Mouse (Mus musculus): ENCODE results near the gene Ktn1.
A peak's percentile ranks its signal among the peaks of the same experiment; 100 is the strongest.

Gene Ktn1

DNA sequence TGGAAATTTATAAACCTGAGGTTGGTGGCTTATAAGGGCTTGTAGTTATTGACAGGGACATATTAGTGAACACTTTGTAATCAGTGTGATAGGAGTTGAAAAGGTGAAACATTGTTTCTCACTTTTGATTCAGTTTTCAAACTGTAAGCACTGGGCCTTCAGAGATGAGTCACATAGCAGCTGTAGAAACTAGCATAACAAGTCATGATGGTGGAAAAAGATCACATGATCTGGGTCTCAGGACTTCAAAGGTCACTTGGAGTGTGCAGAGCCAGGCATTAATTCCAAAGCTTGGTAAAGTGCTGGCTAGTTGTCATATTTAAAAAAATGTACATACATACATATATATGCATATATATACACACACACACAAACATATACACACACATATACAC, 16.2 kb downstream of the Ktn1 start:
- peak; percentile 37 for DNase-seq (ENCODE audit: low read depth, low spot score)

- no peak for DNase-seq (ENCODE audit: low read depth, low spot score)
Observed at GRCm38 (mm10) chr14:47665061-47665778, 17.0 kb downstream of the Ktn1 start.

GRCm38 (mm10) chr14:47668096-47668495, 19.8 kb downstream of the Ktn1 start:
- no peak for DNase-seq (ENCODE audit: low read depth, low spot score)

GRCm38 (mm10) chr14:47682886-47683285, 34.6 kb downstream of the Ktn1 start:
- no peak for DNase-seq (ENCODE audit: low read depth, low spot score)

GRCm38 (mm10) chr14:47684579-47684978, 36.3 kb downstream of the Ktn1 start:
- no peak for DNase-seq (ENCODE audit: low read depth, low spot score)

DNA sequence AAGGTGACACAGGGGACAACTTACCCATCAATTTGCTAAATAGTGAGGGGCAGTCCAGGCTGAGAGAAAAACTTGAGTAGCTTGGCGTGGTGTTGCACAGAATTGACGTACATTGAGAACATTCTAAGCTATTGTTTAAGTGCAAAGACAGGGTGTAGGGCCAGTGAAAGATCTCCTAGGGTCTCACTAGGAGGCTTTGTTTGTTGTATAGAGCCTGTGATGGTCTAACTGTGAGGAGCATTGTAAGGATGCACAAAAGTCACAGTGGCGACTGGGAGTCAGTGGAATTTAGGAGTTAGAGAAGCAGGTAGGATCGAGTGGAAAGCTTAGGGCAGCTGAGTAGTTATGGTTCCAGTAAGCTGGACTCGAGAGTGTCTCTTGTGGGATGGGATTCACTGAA, 50.9 kb downstream of the Ktn1 start:
- DNase-seq (ENCODE audit: low read depth, low spot score) = no peak

- DNase-seq (ENCODE audit: low read depth, low spot score) = no peak
Observed at GRCm38 (mm10) chr14:47709546-47709945, 61.3 kb downstream of the Ktn1 start.

DNA sequence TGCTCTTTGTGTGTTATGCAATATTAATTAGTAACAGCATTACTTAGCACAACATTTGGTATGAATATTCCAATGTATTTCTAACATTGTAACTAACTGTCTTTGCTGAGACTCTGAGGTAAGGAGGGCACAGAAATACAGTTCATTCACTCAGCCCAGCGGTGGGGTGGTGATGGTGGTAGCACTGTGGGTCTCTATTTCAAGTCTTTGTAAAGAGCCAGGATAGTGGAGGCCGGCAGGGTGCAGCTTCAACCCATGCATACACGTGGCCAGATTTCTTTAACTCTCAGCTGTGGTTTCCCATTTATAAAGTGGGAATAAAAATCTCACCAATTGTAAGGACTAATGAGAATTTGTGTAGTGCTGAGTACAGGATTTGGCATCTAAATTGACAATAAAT, 67.5 kb downstream of the Ktn1 start:
- DNase-seq (ENCODE audit: low read depth, low spot score) = no peak

- no peak for DNase-seq (ENCODE audit: low read depth, low spot score)
Observed at GRCm38 (mm10) chr14:47717916-47718606, 69.8 kb downstream of the Ktn1 start.

DNA sequence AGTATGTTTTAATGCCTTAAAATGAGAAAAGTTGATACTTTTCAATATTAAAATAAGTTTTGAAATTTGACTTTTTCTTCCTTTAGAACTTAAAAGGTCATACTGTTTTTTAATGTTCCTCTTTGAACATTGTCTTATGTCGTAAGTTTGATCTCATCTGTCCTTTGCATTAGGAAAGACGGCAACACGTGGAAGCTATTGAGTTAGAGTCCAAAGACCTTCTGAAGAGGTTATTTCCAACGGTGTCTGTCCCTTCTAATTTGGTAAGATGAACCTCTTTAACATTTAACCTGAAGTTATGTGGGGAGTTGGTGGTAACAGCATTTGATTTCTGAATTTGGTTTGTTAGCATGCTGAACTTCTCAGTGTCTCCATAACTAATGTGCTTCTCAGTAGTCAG, 71.8 kb downstream of the Ktn1 start:
- no peak for DNase-seq (ENCODE audit: low read depth, low spot score)

- DNase-seq (ENCODE audit: low read depth, low spot score) = no peak
Observed at GRCm38 (mm10) chr14:47723035-47723434, 74.8 kb downstream of the Ktn1 start.

DNA sequence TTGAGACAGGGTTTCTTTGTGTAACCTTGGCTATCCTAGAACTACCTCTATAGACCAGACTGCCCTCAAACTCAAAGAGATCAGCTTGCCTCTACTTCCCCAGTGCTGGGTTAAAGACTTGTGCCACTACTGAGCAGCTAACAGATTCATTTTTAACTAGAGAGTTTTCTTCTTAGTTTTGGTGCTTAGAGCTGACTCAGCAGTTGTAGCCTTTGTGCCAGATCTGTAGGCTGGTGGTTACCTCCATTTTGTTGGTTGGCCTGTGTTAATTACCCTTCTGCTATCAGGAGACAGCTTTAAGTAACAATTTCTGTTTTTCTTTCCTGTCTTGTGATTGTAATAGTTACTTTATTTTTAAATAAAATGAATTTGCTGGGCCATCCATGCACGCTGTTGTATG, 80.3 kb downstream of the Ktn1 start:
- no peak for DNase-seq (ENCODE audit: low read depth, low spot score)

DNA sequence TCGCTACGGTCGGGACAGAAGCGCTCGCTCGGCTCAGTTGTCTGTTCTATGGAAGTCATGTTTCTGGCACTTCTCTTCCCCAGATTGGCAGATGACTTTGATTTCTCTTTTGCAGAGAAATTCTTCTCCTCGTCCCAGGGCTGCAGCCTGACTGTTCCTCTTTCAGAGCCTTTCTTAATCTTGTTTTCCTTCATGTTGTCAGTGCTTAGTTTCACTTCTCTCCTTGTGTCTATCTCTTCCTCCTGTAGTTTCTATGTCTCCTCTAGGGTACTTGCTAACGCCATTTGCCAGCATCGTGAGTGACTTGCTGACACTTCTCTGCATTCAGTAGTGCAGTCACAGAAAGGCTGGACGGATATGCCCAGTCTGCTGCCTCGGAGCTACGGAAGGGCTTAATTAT, 87.1 kb downstream of the Ktn1 start:
- no peak for DNase-seq (ENCODE audit: low read depth, low spot score)

GRCm38 (mm10) chr14:47736471-47736870, 88.2 kb downstream of the Ktn1 start:
- no peak for DNase-seq (ENCODE audit: low read depth, low spot score)

DNA sequence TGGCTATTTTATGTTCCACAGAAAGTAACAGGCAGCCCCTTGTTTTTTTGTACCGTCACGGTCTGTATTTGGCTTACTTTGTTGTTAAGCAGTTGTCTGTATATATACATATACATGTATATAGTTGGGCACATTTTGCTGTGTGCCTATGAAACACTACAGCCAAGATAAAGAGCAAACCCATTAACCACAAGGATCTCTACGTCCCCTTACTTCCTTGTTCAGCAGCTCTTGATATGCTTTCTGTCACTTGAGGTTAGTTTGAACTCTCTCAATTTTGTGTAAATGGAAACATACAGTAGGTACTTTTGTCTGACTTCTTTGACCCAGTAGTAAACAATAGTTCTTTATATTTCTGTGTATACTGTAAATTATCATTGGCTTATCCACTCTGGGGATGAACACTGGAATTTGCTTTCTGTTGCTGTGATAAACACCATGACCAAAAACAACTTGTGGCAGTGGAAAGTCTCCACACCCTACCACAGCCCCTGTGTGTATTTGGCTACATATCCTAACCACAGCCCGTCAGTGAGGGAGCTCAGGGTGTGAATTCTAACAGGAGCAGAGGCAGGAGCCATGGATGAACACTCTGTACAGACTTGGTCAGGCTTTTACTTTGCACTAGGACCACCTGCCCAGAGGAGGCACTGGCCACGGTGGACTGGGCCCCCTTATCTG, 92.2 kb downstream of the Ktn1 start:
- DNase-seq (ENCODE audit: low read depth, low spot score) = no peak

GRCm38 (mm10) chr14:47741046-47741445, 92.8 kb downstream of the Ktn1 start:
- DNase-seq (ENCODE audit: low read depth, low spot score) = no peak

- peak; percentile 6 for DNase-seq (ENCODE audit: low read depth, low spot score)
Observed at GRCm38 (mm10) chr14:47742674-47743073, 94.4 kb downstream of the Ktn1 start.

DNA sequence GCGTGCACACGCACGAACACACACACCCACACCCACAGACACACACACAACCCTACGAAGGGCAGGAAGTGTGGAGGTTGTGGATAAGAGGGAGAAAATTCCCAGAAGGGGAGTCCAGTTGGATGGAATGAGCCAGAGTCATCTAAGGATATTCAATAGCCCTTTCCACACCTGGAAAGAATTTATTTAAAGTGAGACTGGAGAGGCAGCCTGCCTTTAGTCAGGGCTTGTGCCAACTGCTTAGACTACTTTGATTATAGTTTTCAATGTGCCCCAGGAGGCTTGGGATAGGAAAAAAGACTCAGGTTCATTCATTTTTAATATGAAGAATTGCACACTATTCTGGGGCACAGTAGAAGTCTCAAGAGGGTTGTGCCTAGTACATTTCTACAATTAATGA, 96.8 kb downstream of the Ktn1 start:
- DNase-seq (ENCODE audit: low read depth, low spot score) = no peak

- DNase-seq (ENCODE audit: low read depth, low spot score) = no peak
Observed at GRCm38 (mm10) chr14:47747536-47747935, 99.3 kb downstream of the Ktn1 start.

DNA sequence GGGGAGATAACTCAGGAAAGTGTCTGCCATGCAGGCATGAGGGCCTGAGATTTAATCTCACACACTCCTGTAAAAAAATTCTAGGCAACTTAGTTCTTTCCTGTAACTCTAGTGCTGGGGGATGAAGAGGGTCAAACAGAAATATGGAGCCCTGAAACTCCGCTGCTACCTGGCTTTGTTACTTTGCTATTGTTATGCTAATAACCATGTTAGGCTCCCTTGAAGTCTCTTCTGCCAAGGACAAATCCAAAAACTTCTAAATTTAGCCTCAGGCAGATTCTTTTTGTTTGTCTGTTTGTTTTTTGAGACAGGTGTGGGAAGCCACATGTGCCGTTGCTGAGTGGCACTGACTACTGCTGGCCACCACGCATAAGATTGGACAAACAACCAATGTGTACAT, 100.5 kb downstream of the Ktn1 start:
- no peak for DNase-seq (ENCODE audit: low read depth, low spot score)

GRCm38 (mm10) chr14:47751422-47752205, 103.4 kb downstream of the Ktn1 start:
- DNase-seq (ENCODE audit: low read depth, low spot score) = peak; percentile 86

DNA sequence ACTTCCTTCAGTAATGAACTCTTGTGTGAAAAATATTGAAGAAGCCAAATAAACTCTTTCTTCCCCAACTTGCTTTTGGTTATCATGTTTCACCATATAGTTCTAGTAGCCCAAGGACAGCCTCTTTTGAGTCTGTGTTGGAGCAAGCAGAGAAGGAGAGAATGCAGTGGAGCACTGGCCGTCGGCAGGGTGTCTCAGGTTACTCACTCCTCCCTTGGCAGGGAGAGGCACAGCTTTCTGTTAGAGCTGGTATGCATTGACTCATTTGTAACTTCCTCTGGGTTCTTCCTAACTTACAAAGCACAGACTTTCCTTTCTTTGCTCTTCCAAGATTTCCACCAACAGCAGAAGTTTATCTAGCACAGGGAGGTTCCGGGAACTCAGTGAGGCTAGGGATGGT, 105.3 kb downstream of the Ktn1 start:
- DNase-seq (ENCODE audit: low read depth, low spot score) = peak; percentile 42
